Mouse (Mus musculus) heart, embryonic 11.5 days (tissue): ENCODE data around the gene Plch1. TPM values are rescaled to one million over a fixed set of nuclear protein-coding genes. Genes with fewer than 3 reads are reported as not detected.
A peak's percentile ranks its signal among the peaks of the same experiment; 100 is the strongest.

Experiments
- ATAC-seq: fragments of 200-750 bp; cut with Nextera tagmentation; replicated peaks from 2 replicates; pipeline ENCODE4 v1.8.0; 2017; ENCODE audit warnings: moderate library complexity; ENCODE audit not compliant: insufficient number of reproducible peaks, low FRiP score, low TSS enrichment
- H3K27ac ChIP-seq: fragments of 300-500 bp; sonication (generic); 2 replicates; pipeline ENCODE4 v1.5.1; 2014; ENCODE audit warnings: mild to moderate bottlenecking, low read depth, low read length
- H3K27me3 ChIP-seq: fragments of 300-500 bp; sonication (generic); 2 replicates; pipeline ENCODE4 v1.6.1; 2014; ENCODE audit warnings: mild to moderate bottlenecking, low read length, mixed read lengths; ENCODE audit not compliant: control insufficient read depth, insufficient read depth
- H3K36me3 ChIP-seq: fragments of 300-500 bp; sonication (generic); 2 replicates; pipeline ENCODE4 v1.6.1; 2014; ENCODE audit warnings: mild to moderate bottlenecking, low read length, moderate library complexity, mixed read lengths; ENCODE audit not compliant: control insufficient read depth, insufficient read depth
- H3K4me1 ChIP-seq: fragments of 300-500 bp; sonication (generic); 2 replicates; pipeline ENCODE4 v1.6.1; 2014; ENCODE audit warnings: low read length; ENCODE audit not compliant: control insufficient read depth, insufficient read depth
- H3K4me2 ChIP-seq: fragments of 300-500 bp; sonication (generic); 2 replicates; pipeline ENCODE4 v1.6.1; 2014; ENCODE audit warnings: mild to moderate bottlenecking, moderate library complexity
- H3K4me3 ChIP-seq: fragments of 300-500 bp; sonication (generic); 2 replicates; pipeline ENCODE4 v1.5.1; 2014; ENCODE audit warnings: low read depth, low read length
- H3K9ac ChIP-seq: fragments of 300-500 bp; sonication (generic); 2 replicates; pipeline ENCODE4 v1.6.1; 2014; ENCODE audit warnings: mild to moderate bottlenecking, low read depth, low read length, moderate library complexity
- H3K9me3 ChIP-seq: fragments of 300-500 bp; sonication (generic); replicated peaks from 2 replicates; pipeline ENCODE4 v1.6.1; 2016; ENCODE audit warnings: low read length; ENCODE audit not compliant: control insufficient read depth
- WGBS: fragments of 180-500 bp; shearing (Covaris S2); extraction: QIAGEN DNeasy Blood & Tissue Kit; methylation state at CpG from one replicate; pipeline ENCODE4 v1.1.7; 2014; ENCODE audit not compliant: insufficient replicate concordance; 5-methylcytosine and 5-hydroxymethylcytosine counted together
- polyA plus RNA-seq: library from polyadenylated mRNA; unstranded; fragments of >200 nt; fragmentation: Nextera tagmentation; extraction: Ambion mirVana; gene quantifications from 2 replicates; pipeline ENCODE4 v1.2.1, GENCODE M21; 2014

Plch1 gene
- polyA plus RNA-seq = 0.90 and 0.99 TPM in 2 replicates

DNA sequence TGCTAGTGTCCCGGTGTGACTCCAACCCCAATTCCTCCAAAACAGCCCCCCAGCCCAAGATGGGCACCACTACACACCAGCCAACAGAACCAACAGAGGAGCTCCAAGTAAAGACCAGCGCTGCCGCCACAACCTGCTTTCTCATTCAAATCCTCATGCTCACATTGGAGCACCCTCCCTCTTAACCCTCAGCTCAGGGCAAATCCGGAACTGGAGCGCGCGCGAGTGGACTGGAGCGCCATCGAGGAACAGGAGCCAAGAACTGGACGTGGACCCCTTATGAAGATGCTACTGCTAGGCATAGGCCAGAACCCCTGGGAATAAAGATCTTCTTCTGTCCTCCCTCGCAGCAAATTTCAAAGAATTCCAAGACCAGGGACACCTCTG, at the start of gene Plch1:
TSS of gene Plch1 (minus strand) at position 164 of the 387 bp plus-strand sequence.
- H3K36me3 ChIP-seq = no peaks in the 10 kb centered on the region
- peak within 1 kb of the TSS; percentile 72 for H3K4me3 ChIP-seq
- peak within 1 kb of the TSS; percentile 69 for H3K9ac ChIP-seq
- under 1% methylated on average over 12 of the region's 12 CpGs for WGBS
- no peak within 1 kb of the TSS for H3K27ac ChIP-seq
- no peaks in the 10 kb centered on the region for H3K27me3 ChIP-seq
- peak; percentile 75 for ATAC-seq
- H3K9me3 ChIP-seq = no peaks in the 10 kb centered on the region
- H3K4me1 ChIP-seq = 0 out of 2 replicates have a peak, but pooled peaks cover 6% of the 10 kb centered on the region
- H3K4me2 ChIP-seq = peak within 1 kb of the TSS; percentile 99

DNA sequence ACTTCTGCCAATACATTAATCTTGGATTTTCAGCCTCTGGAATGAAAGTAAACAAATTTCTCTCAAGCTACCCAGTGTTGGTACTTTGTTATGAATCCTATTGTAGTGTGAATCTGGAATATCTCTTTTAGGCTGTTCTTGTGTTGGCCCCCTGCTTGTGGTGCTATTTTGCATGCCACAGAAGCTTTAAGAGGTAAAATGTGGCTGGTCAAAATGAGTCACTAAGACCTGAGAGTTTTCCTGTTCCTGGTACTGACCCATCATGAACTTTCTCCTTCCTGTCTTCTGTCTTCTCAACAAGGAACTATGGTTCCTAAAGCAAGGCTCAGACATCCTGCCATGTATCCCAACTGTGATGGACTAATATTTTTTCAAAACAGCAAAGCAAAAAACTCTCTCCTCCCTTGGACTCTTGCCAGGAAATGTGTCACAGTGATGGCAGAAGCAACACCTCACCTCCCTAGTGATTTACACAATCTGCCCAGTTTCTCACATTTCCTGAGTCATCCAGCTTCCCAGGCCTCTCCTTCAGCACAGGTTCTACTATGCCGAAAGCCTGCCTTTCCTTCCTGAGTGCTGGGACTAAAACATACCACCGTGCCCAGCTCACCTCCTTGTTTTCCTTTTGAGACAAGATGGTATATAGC, 42.1 kb upstream of the Plch1 start:
- no peak overlapping the region for H3K27ac ChIP-seq
- no peaks in the 10 kb centered on the region for H3K4me1 ChIP-seq
- H3K4me3 ChIP-seq = no peak overlapping the region
- H3K36me3 ChIP-seq = no peaks in the 10 kb centered on the region
- 73% methylated on average over 2 of the region's 2 CpGs for WGBS
- no peak for ATAC-seq
- no peak overlapping the region for H3K4me2 ChIP-seq
- no peaks in the 10 kb centered on the region for H3K27me3 ChIP-seq
- H3K9ac ChIP-seq = no peak overlapping the region
- H3K9me3 ChIP-seq = no peaks in the 10 kb centered on the region

DNA sequence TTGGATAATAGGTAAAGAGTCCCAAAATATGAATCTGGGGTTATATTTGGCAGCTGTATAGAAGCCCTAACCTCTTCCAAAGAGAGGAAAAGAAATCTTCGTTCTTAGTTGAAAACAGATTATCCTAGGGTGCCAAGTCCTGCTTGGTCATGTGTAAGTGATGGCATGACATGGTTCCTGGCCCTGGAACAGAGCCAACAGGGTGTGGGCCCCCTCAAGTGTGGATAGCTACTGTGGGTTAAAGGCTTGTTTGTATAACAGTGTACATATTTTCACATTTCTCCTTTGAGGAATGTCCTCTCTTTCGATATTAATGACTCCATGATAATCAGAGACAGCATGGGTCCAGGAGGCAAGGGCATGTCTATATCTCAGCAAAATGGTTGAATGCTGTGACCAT, 39.7 kb upstream of the Plch1 start:
- Histone ChIP-seq H3K9ac (no peak overlapping the region), H3K27me3 (no peaks in the 10 kb centered on the region), H3K4me2 (no peak overlapping the region), H3K27ac (no peak overlapping the region), H3K4me3 (no peak overlapping the region), H3K4me1 (no peaks in the 10 kb centered on the region), H3K9me3 (no peaks in the 10 kb centered on the region), H3K36me3 (no peaks in the 10 kb centered on the region)
- ATAC-seq = no peak
- 84% methylated on average over 2 of the region's 2 CpGs for WGBS

DNA sequence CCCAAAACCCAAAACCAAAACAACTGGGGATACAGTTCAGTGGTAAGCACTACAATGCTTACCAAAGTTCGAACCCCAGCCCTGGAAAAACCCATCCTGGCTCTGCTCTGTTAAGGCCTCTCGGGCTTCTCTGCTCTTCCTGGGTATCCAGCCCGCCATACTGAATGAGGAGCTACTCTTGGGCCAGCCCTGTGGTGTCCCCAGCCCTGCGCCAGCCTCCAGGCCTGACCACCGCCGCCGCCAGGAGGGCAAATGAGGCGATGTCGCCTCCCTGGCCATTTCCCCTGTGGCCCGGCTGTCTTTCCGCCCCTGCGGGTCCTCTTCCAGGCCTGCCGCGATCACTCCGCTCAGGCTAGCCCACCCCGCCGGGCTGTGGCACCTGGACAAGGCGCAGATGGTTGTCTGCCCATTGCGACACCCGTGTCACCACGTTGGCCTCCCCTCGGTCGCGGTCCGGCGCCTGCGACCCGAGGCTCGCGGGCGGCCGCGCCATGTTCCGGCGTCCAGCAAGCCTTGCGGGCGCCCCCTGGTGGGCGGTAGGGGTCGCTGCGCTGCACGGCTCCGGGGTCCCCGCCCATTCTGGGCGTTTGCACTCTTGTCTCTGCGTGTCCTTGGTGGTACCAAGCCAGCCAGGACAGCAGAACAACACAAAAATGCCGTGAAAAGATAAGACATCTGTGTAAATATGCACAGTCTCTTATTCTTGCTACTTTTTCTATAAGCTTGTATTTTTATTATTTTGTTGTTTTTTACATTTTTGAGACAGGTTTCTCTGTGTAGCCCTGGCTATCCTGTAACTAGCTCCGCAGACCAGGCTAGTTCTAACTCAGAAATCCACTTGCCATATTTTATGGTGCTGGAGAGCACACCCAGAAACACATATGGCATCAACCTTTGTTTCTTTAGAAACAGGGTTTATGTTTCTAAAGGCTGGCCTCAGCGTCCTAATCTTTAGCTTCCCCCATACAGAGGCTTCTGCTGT, 29.9 kb upstream of the Plch1 start, which contains the start of gene E130311K13Rik:
TSS of gene E130311K13Rik (minus strand) at position 595 of the 982 bp plus-strand sequence.
- Histone ChIP-seq H3K4me3 (peak within 1 kb of the TSS; percentile 70), H3K9me3 (no peaks in the 10 kb centered on the region), H3K27me3 (no peaks in the 10 kb centered on the region), H3K4me1 (no peaks in the 10 kb centered on the region), H3K9ac (peak within 1 kb of the TSS; percentile 95), H3K4me2 (peak within 1 kb of the TSS; percentile 74), H3K27ac (peak within 1 kb of the TSS; percentile 85), H3K36me3 (no peaks in the 10 kb centered on the region)
- 5% methylated on average over 48 of the region's 48 CpGs for WGBS
- ATAC-seq = peak; percentile 94

DNA sequence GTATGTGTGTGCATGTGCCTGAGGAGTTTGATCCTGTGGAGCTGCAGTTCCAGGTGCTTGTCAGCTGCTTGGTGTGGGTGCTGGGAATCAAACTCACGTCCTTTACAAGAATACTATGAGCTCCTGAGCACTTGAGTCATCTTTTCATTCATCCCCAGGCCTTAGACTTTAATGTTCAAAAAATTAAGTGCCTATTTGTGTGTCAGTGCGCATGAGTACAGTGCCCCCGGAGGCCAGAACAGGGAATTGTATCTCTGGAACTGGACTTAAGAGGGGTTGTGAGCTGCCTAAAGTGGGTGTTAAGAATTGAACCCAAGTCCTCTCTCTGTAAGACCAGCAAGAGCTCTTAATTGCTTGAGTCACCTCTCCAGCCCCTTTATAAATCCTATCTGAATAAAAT, 20.4 kb upstream of the Plch1 start:
- 50% methylated on average over 3 of the region's 3 CpGs for WGBS
- Histone ChIP-seq H3K27me3 (no peaks in the 10 kb centered on the region), H3K4me1 (no peaks in the 10 kb centered on the region), H3K27ac (no peak overlapping the region), H3K36me3 (peaks cover 2% of the 10 kb centered on the region; the same call in 1 of the 2 replicates), H3K4me2 (no peak overlapping the region), H3K9me3 (no peaks in the 10 kb centered on the region), H3K4me3 (no peak overlapping the region), H3K9ac (no peak overlapping the region)
- no peak for ATAC-seq

DNA sequence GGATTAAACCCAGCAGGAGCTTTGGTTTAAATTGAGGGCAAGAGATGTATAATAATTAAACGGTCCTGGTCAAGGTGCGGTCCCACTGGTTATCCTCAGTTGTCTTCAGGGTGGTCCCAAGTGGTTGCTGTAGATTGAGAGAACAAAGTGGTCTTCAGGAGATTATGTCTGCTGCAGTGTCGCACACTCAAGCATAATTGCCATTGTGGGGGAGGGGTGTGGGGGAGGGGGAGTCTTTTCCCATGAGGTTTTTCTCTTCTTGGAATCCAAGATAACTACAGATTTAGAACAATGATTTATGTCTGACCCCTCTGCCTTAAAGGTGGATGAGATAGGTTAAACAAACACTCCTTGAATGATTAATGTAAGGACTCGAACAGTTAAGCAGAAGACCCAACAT, 11.0 kb upstream of the Plch1 start:
- no peak overlapping the region for H3K9ac ChIP-seq
- H3K4me2 ChIP-seq = no peak overlapping the region
- no peak for ATAC-seq
- no peaks in the 10 kb centered on the region for H3K4me1 ChIP-seq
- WGBS = 68% methylated on average over 4 of the region's 4 CpGs
- no peaks in the 10 kb centered on the region; the same call in 1 of the 2 replicates for H3K36me3 ChIP-seq
- no peaks in the 10 kb centered on the region for H3K27me3 ChIP-seq
- H3K9me3 ChIP-seq = no peaks in the 10 kb centered on the region
- no peak overlapping the region for H3K4me3 ChIP-seq
- no peak overlapping the region for H3K27ac ChIP-seq

DNA sequence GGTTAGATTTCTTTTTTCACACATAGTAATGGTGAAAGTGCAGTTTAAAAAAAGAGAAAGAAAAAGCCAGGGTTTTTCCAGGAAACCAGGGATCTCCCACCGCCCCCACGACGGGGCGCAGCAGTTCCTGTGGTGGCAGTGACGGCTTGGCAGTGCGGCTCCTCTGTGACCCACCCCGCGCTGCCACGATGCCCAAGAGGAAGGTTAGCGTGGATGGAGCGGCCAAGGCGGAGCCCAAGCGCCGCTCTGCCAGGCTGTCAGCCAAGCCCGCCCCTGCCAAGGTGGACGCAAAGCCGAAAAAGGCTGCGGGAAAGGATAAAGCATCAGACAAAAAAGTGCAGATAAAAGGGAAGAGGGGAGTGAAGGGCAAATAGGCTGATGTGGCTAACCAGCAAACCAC, 6.0 kb upstream of the Plch1 start:
- Histone ChIP-seq H3K36me3 (no peaks in the 10 kb centered on the region), H3K9me3 (no peaks in the 10 kb centered on the region), H3K27ac (no peak overlapping the region), H3K9ac (peak overlapping the region; percentile 56; the same call in 1 of the 2 replicates), H3K4me2 (peak overlapping the region; percentile 75), H3K4me1 (0 out of 2 replicates have a peak, but pooled peaks cover 1% of the 10 kb centered on the region), H3K27me3 (no peaks in the 10 kb centered on the region), H3K4me3 (peak overlapping the region; percentile 38)
- 3% methylated on average over 18 of the region's 18 CpGs for WGBS
- ATAC-seq = no peak

DNA sequence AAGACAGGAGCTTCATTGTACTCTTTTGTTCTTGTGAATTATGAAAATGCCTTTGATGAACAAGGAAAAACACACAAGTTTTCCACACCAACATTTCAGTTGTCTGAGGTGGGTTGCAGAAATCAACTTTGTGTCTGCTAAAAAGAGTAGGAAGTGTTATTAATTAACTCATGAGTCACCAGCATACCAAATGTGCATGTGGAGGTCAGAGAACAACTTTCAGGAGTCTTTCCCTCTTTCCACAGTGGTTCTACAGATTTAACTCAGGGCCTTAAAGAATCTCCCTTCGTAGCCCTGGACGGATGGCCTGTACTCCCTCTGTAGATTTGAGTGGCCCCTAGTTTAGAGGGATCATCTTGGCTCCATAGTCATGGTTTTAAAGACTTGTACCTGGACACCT, 4.9 kb upstream of the Plch1 start:
- Histone ChIP-seq H3K4me1 (0 out of 2 replicates have a peak, but pooled peaks cover 6% of the 10 kb centered on the region), H3K9ac (no peak overlapping the region), H3K4me3 (no peak overlapping the region), H3K9me3 (no peaks in the 10 kb centered on the region), H3K27me3 (no peaks in the 10 kb centered on the region), H3K27ac (no peak overlapping the region), H3K36me3 (no peaks in the 10 kb centered on the region), H3K4me2 (no peak overlapping the region)
- ATAC-seq = no peak
- 75% methylated on average over 2 of the region's 2 CpGs for WGBS
